Mouse (Mus musculus) left cerebral cortex, adult 2 months (tissue): ENCODE measurements around the gene Coch. TPM values are rescaled to one million over a fixed set of nuclear protein-coding genes. Genes with fewer than 3 reads are reported as not detected.
"Not testable (repeated sequence)": the region's sequence is repeated elsewhere in the genome, so short reads cannot be mapped to it uniquely, and the experiment has no call there.

Experiments
- DNase-seq, 2 experiments: peaks; one replicate each; pipeline ENCODE4 v3.0.0; 2021 to 2022; ENCODE audit warnings: low spot score in 2 of 2, mixed read lengths in 1 of 2; ENCODE audit errors: extremely low spot score in 1 of 2
- H3K27ac ChIP-seq: fragments of 200-600 bp; 2 replicates; pipeline ENCODE4 v1.8.1; 2022
- H3K4me3 ChIP-seq: fragments of 200-600 bp; 2 replicates; pipeline ENCODE4 v1.8.1; 2022
- CTCF ChIP-seq: fragments of 200-600 bp; IDR thresholded peaks from 2 replicates; pipeline ENCODE4 v1.8.1; 2022; ENCODE audit warnings: antibody characterized with exemption, mild to moderate bottlenecking, moderate library complexity
- intact Hi-C: fragments of 180-260 bp; cut with DNase I; formaldehyde crosslinking; loops from one replicate; pipeline ENCODE4 v1.15.1; 2025
- long read RNA-seq, 2 experiments: library from polyadenylated mRNA; stranded (forward); transcript quantifications; one replicate each; pipeline ENCODE4 v2.0.0; 2021; ENCODE audit warnings: borderline mapping rate in 2 of 2
- total RNA-seq, 2 experiments: library from RNA; stranded (reverse); gene quantifications; 2 replicates each; pipeline ENCODE4 v1.2.3; 2021

The Coch gene
- total RNA-seq: 10 to 100 TPM; 25.7 to 27.7 TPM
- long read RNA-seq, experiment 1, transcript Coch-202 (11 exons, 2,681 nt): minor isoform, 7 of 33 reads
- long read RNA-seq, experiment 1, transcript Coch-201 (12 exons, 2,456 nt): major isoform, 17 of 33 reads
- long read RNA-seq, experiment 1, partial matches to known transcripts: 5 of 33 reads
- long read RNA-seq, experiment 1, other reads (novel, unspliced or antisense): 4 of 33 reads
- long read RNA-seq, experiment 2, transcript Coch-201 (12 exons, 2,456 nt): major isoform, 10 of 19 reads
- long read RNA-seq, experiment 2, transcript Coch-202 (11 exons, 2,681 nt): minor isoform, 7 of 19 reads
- long read RNA-seq, experiment 2, partial matches to known transcripts: 0 of 19 reads
- long read RNA-seq, experiment 2, other reads (novel, unspliced or antisense): 2 of 19 reads

- DNase-seq: peak; percentile 34 to 39
- peak within 1 kb of the TSS; percentile 64 for H3K4me3 ChIP-seq
- H3K27ac ChIP-seq: peak within 1 kb of the TSS; percentile 25; the same call in 1 of the 2 replicates
- TF ChIP-seq CTCF: no peak
- intact Hi-C loops: loop anchor here (10.0 kb wide), 1 partner anchor 189 kb away; no protein-coding TSS in a partner anchor
Observed at GRCm38 (mm10) chr12:51593229-51594029, at the start of gene Coch. Coch (plus strand) TSS chr12:51593341.

- intact Hi-C loops: no loop called here
- H3K27ac ChIP-seq: no peak overlapping the region
- TF ChIP-seq CTCF: no peak
- DNase-seq: no peak
- no peak overlapping the region for H3K4me3 ChIP-seq
Observed at GRCm38 (mm10) chr12:51543402-51543960, 49.7 kb upstream of the Coch start.

GRCm38 (mm10) chr12:51555041-51555440 lies 38.1 kb upstream of the Coch start:
- TF ChIP-seq CTCF: no peak
- no peak for DNase-seq
- Histone ChIP-seq H3K27ac (no peak overlapping the region), H3K4me3 (no peak overlapping the region)
- intact Hi-C loops: no loop called here

GRCm38 (mm10) chr12:51561416-51561815 lies 31.7 kb upstream of the Coch start:
- Histone ChIP-seq H3K4me3 (no peak overlapping the region), H3K27ac (no peak overlapping the region)
- intact Hi-C loops: no loop called here
- no peak for DNase-seq
- no peak for TF ChIP-seq CTCF

- intact Hi-C loops: no loop called here
- Histone ChIP-seq H3K27ac (no peak overlapping the region), H3K4me3 (no peak overlapping the region)
- DNase-seq: no peak
- TF ChIP-seq CTCF: no peak
Observed at GRCm38 (mm10) chr12:51567225-51567624, 25.9 kb upstream of the Coch start.

GRCm38 (mm10) chr12:51569472-51569871 lies 23.7 kb upstream of the Coch start:
- intact Hi-C loops: no loop called here
- no peak for DNase-seq
- H3K4me3 ChIP-seq: no peak overlapping the region
- TF ChIP-seq CTCF: no peak
- no peak overlapping the region for H3K27ac ChIP-seq

GRCm38 (mm10) chr12:51569944-51570343 lies 23.2 kb upstream of the Coch start:
- peak; percentile 10 for TF ChIP-seq CTCF
- no peak for DNase-seq
- Histone ChIP-seq H3K4me3 (no peak overlapping the region), H3K27ac (no peak overlapping the region)
- intact Hi-C loops: no loop called here

GRCm38 (mm10) chr12:51572651-51573050 lies 20.5 kb upstream of the Coch start:
- intact Hi-C loops: no loop called here
- H3K27ac ChIP-seq: no peak overlapping the region
- TF ChIP-seq CTCF: no peak
- no peak for DNase-seq
- no peak overlapping the region for H3K4me3 ChIP-seq

- DNase-seq, H3K27ac ChIP-seq, H3K4me3 ChIP-seq, intact Hi-C loops: not testable (repeated sequence)
Observed at GRCm38 (mm10) chr12:51577816-51578215, 15.3 kb upstream of the Coch start.

GRCm38 (mm10) chr12:51589263-51589662 lies 3.9 kb upstream of the Coch start:
- no peak for TF ChIP-seq CTCF
- intact Hi-C loops: no loop called here
- no peak for DNase-seq

GRCm38 (mm10) chr12:51591921-51592320 lies 1.2 kb upstream of the Coch start:
- no peak for TF ChIP-seq CTCF
- intact Hi-C loops: loop anchor here (10.0 kb wide), 1 partner anchor 187 kb away; no protein-coding TSS in a partner anchor
- no peak overlapping the region for H3K27ac ChIP-seq
- DNase-seq: no peak
- no peak overlapping the region for H3K4me3 ChIP-seq

More at GRCm38 (mm10) chr12:51589263-51589662, 3.9 kb upstream of the Coch start:
- H3K27ac ChIP-seq: no peak overlapping the region
- no peak overlapping the region for H3K4me3 ChIP-seq

GRCm38 (mm10) chr12:51592888-51593228 lies 283 bp upstream of the Coch start:
- TF ChIP-seq CTCF: no peak
- no peak for DNase-seq
- intact Hi-C loops: loop anchor here (10.0 kb wide), 1 partner anchor 188 kb away; no protein-coding TSS in a partner anchor
- Histone ChIP-seq H3K27ac (no peak overlapping the region; the same call in 1 of the 2 replicates), H3K4me3 (peak overlapping the region; percentile 64)
